17 mouse cellular contexts compared by ENCODE assay signal in the genomic region with DNA sequence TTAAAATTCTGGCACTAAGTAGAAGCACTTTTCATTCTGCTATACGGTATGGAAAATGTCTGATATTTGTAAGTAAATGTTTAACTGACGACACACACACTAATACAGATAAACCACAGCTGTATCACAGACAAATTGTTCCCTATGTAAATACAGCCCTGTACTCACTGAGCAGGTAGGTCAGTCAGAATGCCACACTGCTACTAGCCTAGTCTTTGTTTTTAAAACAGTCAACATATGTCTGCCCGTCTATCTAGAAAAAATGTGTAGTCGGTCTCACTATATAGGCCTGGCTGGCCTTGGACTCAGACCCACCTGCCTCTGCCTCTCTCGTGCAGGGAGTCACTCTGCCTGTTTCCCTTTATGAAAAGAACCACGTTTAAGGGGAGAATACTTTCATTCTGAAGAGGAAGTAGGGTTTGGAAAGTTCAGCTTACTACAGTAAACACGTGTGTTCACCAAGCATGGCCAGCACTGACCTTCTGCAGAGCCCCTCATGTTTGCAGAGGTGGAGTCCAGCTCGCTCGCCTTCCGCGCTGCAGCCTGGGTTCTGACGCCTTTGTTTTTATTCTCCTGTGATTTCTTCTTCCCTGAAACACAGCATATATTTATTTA.
DNase-seq lines count a peak whose midpoint lies in the region; ATAC-seq and TF ChIP-seq lines count a peak whose summit lies in the region.
"Had no signal": no experiment of that assay in that cellular context is flagged by ENCODE, and none has a peak within 500 bp of the region (broad histone marks: within the 10 kb centered on the region; RNA-seq: fewer than 3 reads in every experiment).

No protein-coding gene starts in this region.

- no peaks in the 10 kb centered on the region for H3K9me3 ChIP-seq in forebrain, embryonic 11.5 days (ENCODE audit: control insufficient read depth, low read length)
- no peaks in the 10 kb centered on the region for H3K9me3 ChIP-seq in forebrain, embryonic 12.5 days
- H3K9me3 ChIP-seq in intestine, postnatal 0 days (ENCODE audit: control insufficient read depth) = no peaks in the 10 kb centered on the region
- no peaks in the 10 kb centered on the region for H3K9me3 ChIP-seq in hindbrain, postnatal 0 days (ENCODE audit: low read length)
- H3K9me3 ChIP-seq: limb, embryonic 13.5 days had no signal

- 94% methylated on average over 12 of the region's 12 CpGs for WGBS in forebrain, embryonic 11.5 days
- 88% methylated on average over 12 of the region's 12 CpGs for WGBS in forebrain, embryonic 12.5 days
- WGBS in intestine, postnatal 0 days = 28% methylated on average over 12 of the region's 12 CpGs
- 80% methylated on average over 12 of the region's 12 CpGs for WGBS in hindbrain, postnatal 0 days

- H3K9ac ChIP-seq in forebrain, embryonic 11.5 days (ENCODE audit: low read length) = no peak overlapping the region
- H3K9ac ChIP-seq in forebrain, embryonic 12.5 days = no peak overlapping the region
- no peak overlapping the region for H3K9ac ChIP-seq in intestine, postnatal 0 days (ENCODE audit: low read depth, low read length)
- no peak overlapping the region for H3K9ac ChIP-seq in hindbrain, postnatal 0 days (replicated peaks; ENCODE audit: low read length)
- H3K9ac ChIP-seq: limb, embryonic 13.5 days had no signal

- DNase-seq in forebrain, embryonic 11.5 days (ENCODE audit: low spot score) = peak; percentile 18
- peak; percentile 87 for DNase-seq in A20 (ENCODE audit: low read depth, low spot score)
- DNase-seq in right cerebral cortex, adult 18-20 months = no peak
- no peak for DNase-seq in hindbrain, postnatal 0 days (ENCODE audit: low spot score)
- DNase-seq in urinary bladder, adult 18-20 months (ENCODE audit: low spot score in 2 of 2) = no peak
- DNase-seq: adrenal gland, postnatal 10 days; cerebellum, adult 9-11 months; heart, postnatal 10 days; kidney, adult 11 months; lung, postnatal 10 days; thymus, postnatal 14 days had no signal

- H3K36me3 ChIP-seq in forebrain, embryonic 11.5 days (ENCODE audit: control insufficient read depth, insufficient read depth, low read length) = no peaks in the 10 kb centered on the region; the same call in 1 of the 2 replicates
- peaks cover 30% of the 10 kb centered on the region for H3K36me3 ChIP-seq in forebrain, embryonic 12.5 days (replicated peaks)
- peaks cover 17% of the 10 kb centered on the region; the same call in 1 of the 2 replicates for H3K36me3 ChIP-seq in intestine, postnatal 0 days (ENCODE audit: control insufficient read depth, insufficient read depth)
- H3K36me3 ChIP-seq in hindbrain, postnatal 0 days (ENCODE audit: insufficient read depth, low read length) = 0 out of 2 replicates have a peak, but pooled peaks cover 10% of the 10 kb centered on the region

- H3K4me2 ChIP-seq in forebrain, embryonic 11.5 days (ENCODE audit: low read depth, low read length, severe bottlenecking) = no peak overlapping the region
- no peak overlapping the region for H3K4me2 ChIP-seq in forebrain, embryonic 12.5 days
- peak overlapping the region; percentile 30 for H3K4me2 ChIP-seq in intestine, postnatal 0 days (replicated peaks; ENCODE audit: low read depth)
- H3K4me2 ChIP-seq in hindbrain, postnatal 0 days (ENCODE audit: low read depth, low read length) = no peak overlapping the region
- H3K4me2 ChIP-seq: limb, embryonic 13.5 days; midbrain, embryonic 11.5 days had no signal

- TF ChIP-seq CTCF in intestine, postnatal 0 days (IDR thresholded peaks at IDR 0.05; ENCODE audit: low read depth) = no peak
- TF ChIP-seq CTCF in hindbrain, postnatal 0 days (IDR thresholded peaks at IDR 0.05; ENCODE audit: low read depth) = no peak

- no peaks in the 10 kb centered on the region for H3K4me1 ChIP-seq in forebrain, embryonic 11.5 days (replicated peaks; ENCODE audit: control insufficient read depth, insufficient read depth, low read length)
- peaks cover 13% of the 10 kb centered on the region; the same call in 1 of the 2 replicates for H3K4me1 ChIP-seq in forebrain, embryonic 12.5 days
- H3K4me1 ChIP-seq in intestine, postnatal 0 days (replicated peaks; ENCODE audit: control insufficient read depth, insufficient read depth, low read length) = 0 out of 2 replicates have a peak, but pooled peaks cover 5% of the 10 kb centered on the region
- no peaks in the 10 kb centered on the region for H3K4me1 ChIP-seq in hindbrain, postnatal 0 days (ENCODE audit: insufficient read depth, low read length)

- ATAC-seq in forebrain, embryonic 11.5 days (replicated peaks; ENCODE audit: low FRiP score) = no peak
- no peak for ATAC-seq in forebrain, embryonic 12.5 days (ENCODE audit: low FRiP score)
- peak; percentile 85 for ATAC-seq in intestine, postnatal 0 days
- ATAC-seq in neutrophil, adult 5-6 weeks (ENCODE audit: extremely low read depth, insufficient number of reproducible peaks, low FRiP score, poor library complexity, severe bottlenecking) = peak; percentile 72
- no peak for ATAC-seq in hindbrain, postnatal 0 days

- no peaks in the 10 kb centered on the region for H3K27me3 ChIP-seq in forebrain, embryonic 11.5 days (ENCODE audit: control insufficient read depth, insufficient read depth, low read length)
- no peaks in the 10 kb centered on the region for H3K27me3 ChIP-seq in forebrain, embryonic 12.5 days
- H3K27me3 ChIP-seq in intestine, postnatal 0 days (replicated peaks; ENCODE audit: control insufficient read depth, insufficient read depth, low read length) = no peaks in the 10 kb centered on the region
- H3K27me3 ChIP-seq in hindbrain, postnatal 0 days (ENCODE audit: insufficient read depth, low read length) = no peaks in the 10 kb centered on the region
- H3K27me3 ChIP-seq: limb, embryonic 13.5 days had no signal

- no peak overlapping the region for H3K4me3 ChIP-seq in forebrain, embryonic 11.5 days (ENCODE audit: low read depth, low read length)
- no peak overlapping the region for H3K4me3 ChIP-seq in forebrain, embryonic 12.5 days (replicated peaks)
- H3K4me3 ChIP-seq in intestine, postnatal 0 days (ENCODE audit: low read depth, low read length) = no peak overlapping the region
- no peak overlapping the region for H3K4me3 ChIP-seq in hindbrain, postnatal 0 days (ENCODE audit: low read length)
- H3K4me3 ChIP-seq: erythroblast, embryonic 14.5 days; limb, embryonic 13.5 days had no signal

- no peak overlapping the region for H3K27ac ChIP-seq in forebrain, embryonic 11.5 days (ENCODE audit: low read depth, low read length)
- no peak overlapping the region for H3K27ac ChIP-seq in forebrain, embryonic 12.5 days
- peak overlapping the region; percentile 28; the same call in 1 of the 2 replicates for H3K27ac ChIP-seq in intestine, postnatal 0 days (ENCODE audit: low read depth, low read length)
- no peak overlapping the region for H3K27ac ChIP-seq in hindbrain, postnatal 0 days
- H3K27ac ChIP-seq: limb, embryonic 13.5 days had no signal

Comparison
In these comparisons a context has a peak if more than half of its experiments do, and no peak if none do; other contexts are left out.
1. ATAC-seq: peak in intestine, postnatal 0 days (single experiment) and neutrophil, adult 5-6 weeks (single experiment); none in forebrain, embryonic 11.5 days (single experiment), forebrain, embryonic 12.5 days (single experiment) and hindbrain, postnatal 0 days (single experiment).
2. DNase-seq: peak in forebrain, embryonic 11.5 days (single experiment) and A20 (single experiment); none in right cerebral cortex, adult 18-20 months (single experiment), hindbrain, postnatal 0 days (single experiment) and urinary bladder, adult 18-20 months (0 of 2).